Mouse (Mus musculus) heart, adult 2 months (tissue): Measurements from ENCODE around the gene Gpr132. TPM values are rescaled to one million over a fixed set of nuclear protein-coding genes. Genes with fewer than 3 reads are reported as not detected.

ENCODE experiments used
- DNase-seq, 2 experiments: peaks; one replicate each; pipeline ENCODE4 v3.0.0; 2021
- H3K27ac ChIP-seq: fragments of 200-600 bp; 2 replicates; pipeline ENCODE4 v1.8.1; 2022
- H3K27me3 ChIP-seq: fragments of 200-500 bp; 2 replicates; pipeline ENCODE4 v1.6.1; 2012; ENCODE audit warnings: mild to moderate bottlenecking, low read length, inconsistent platforms, mixed read lengths; ENCODE audit not compliant: control insufficient read depth, insufficient read depth
- H3K36me3 ChIP-seq: fragments of 200-500 bp; 2 replicates; pipeline ENCODE4 v1.6.1; 2012; ENCODE audit warnings: low read length, inconsistent platforms; ENCODE audit not compliant: control insufficient read depth, insufficient read depth
- H3K4me1 ChIP-seq: fragments of 200-500 bp; 2 replicates; pipeline ENCODE4 v1.6.1; 2011; ENCODE audit warnings: low read length; ENCODE audit not compliant: control insufficient read depth, insufficient read depth
- H3K4me3 ChIP-seq: fragments of 200-600 bp; 2 replicates; pipeline ENCODE4 v1.8.1; 2022
- H3K79me2 ChIP-seq: fragments of 200-500 bp; replicated peaks from 2 replicates; pipeline ENCODE4 v1.6.1; 2012; ENCODE audit warnings: mild to moderate bottlenecking, inconsistent platforms, low read length, moderate library complexity, mixed read lengths; ENCODE audit not compliant: control insufficient read depth, insufficient read depth
- H3K9ac ChIP-seq: fragments of 200-500 bp; 2 replicates; pipeline ENCODE4 v1.6.1; 2012; ENCODE audit warnings: low read depth, mild to moderate bottlenecking, control low read depth, inconsistent platforms, low read length, mixed read lengths
- CTCF ChIP-seq: fragments of 200-600 bp; IDR thresholded peaks from 2 replicates; pipeline ENCODE4 v1.8.1; 2022; ENCODE audit warnings: antibody characterized with exemption, mild to moderate bottlenecking, moderate library complexity
- EP300 ChIP-seq: fragments of 200-500 bp; IDR thresholded peaks from 2 replicates; pipeline ENCODE4 v1.6.1; 2011; ENCODE audit warnings: low read depth, low read length, control low read depth; ENCODE audit not compliant: insufficient read depth
- POLR2A ChIP-seq: fragments of 200-500 bp; IDR thresholded peaks from 2 replicates; pipeline ENCODE4 v1.6.1; 2011; ENCODE audit warnings: mild to moderate bottlenecking, low read depth, low read length, control low read depth; ENCODE audit not compliant: insufficient read depth
- WGBS: fragments of 180-500 bp; shearing (Covaris S2); methylation state at CpG from one replicate; pipeline ENCODE4 v1.1.7; 2018; 5-methylcytosine and 5-hydroxymethylcytosine counted together
- intact Hi-C: fragments of 180-260 bp; cut with DNase I; formaldehyde crosslinking; loops from one replicate; pipeline ENCODE4 v1.15.1; 2025
- polyA plus RNA-seq: library from polyadenylated mRNA; depleted of rRNA; stranded (reverse); fragments of >200 nt; gene quantifications from 2 replicates; pipeline ENCODE4 v1.2.3, GENCODE M21; 2012
- total RNA-seq, 2 experiments: library from RNA; stranded (reverse); gene quantifications; 2 replicates each; pipeline ENCODE4 v1.2.3; 2021

The Gpr132 gene
- total and polyA plus RNA-seq, 3 experiments: 0.29 to 2.0 (median 0.36) TPM

GRCm38 (mm10) chr12:112875225-112876013, 7.4 kb upstream of the Gpr132 start:
- peak; percentile 90 to 93 for DNase-seq
- H3K4me3 ChIP-seq: no peak overlapping the region
- H3K9ac ChIP-seq: no peak overlapping the region
- no peaks in the 10 kb centered on the region for H3K36me3 ChIP-seq
- H3K27ac ChIP-seq: peak overlapping the region; percentile 76
- no peaks in the 10 kb centered on the region for H3K27me3 ChIP-seq
- TF ChIP-seq EP300 (peak; percentile 68), CTCF (peak; percentile 93), POLR2A (no peak)
- H3K79me2 ChIP-seq: no peaks in the 10 kb centered on the region
- WGBS: 23% methylated on average over 16 of the region's 16 CpGs
- peaks cover 26% of the 10 kb centered on the region for H3K4me1 ChIP-seq
- intact Hi-C loops: loop anchor here (1.0 to 10.0 kb wide), 5 partner anchors 41 to 229 kb away; partner anchors contain the start of genes Jag2 and Tex22

DNA sequence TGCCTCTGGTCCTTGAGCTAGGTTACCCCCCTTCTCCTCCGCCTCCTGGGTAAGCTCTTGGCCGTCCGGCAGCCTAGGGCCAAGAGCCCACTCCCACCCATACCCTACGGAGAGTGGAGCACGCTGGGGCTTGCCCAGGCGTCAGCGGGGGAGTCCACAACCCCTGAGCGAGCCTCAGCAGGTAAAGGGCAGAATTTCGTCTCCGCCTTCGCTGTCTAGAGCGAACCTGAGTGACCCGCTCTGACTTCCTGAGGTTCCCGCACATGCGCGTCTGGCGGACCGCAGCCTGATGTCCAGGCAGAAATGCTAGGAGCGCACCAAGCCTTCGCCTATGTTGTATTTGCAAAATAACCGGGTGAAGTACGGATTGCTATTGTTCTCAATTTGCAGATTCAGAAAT, 6.2 kb upstream of the Gpr132 start:
- H3K9ac ChIP-seq: no peak overlapping the region
- no peak for TF ChIP-seq POLR2A
- no peak for TF ChIP-seq EP300
- no peak for TF ChIP-seq CTCF
- H3K4me1 ChIP-seq: peaks cover 20% of the 10 kb centered on the region
- H3K27ac ChIP-seq: no peak overlapping the region
- intact Hi-C loops: loop anchor here (2.0 to 10.0 kb wide), 3 partner anchors 55 to 231 kb away; partner anchors contain the start of genes Jag2 and Tex22
- H3K36me3 ChIP-seq: no peaks in the 10 kb centered on the region
- H3K79me2 ChIP-seq: no peaks in the 10 kb centered on the region
- DNase-seq: no peak
- H3K4me3 ChIP-seq: no peak overlapping the region
- H3K27me3 ChIP-seq: no peaks in the 10 kb centered on the region
- WGBS: 25% methylated on average over 22 of the region's 22 CpGs

GRCm38 (mm10) chr12:112873452-112874190, 5.6 kb upstream of the Gpr132 start:
- peaks cover 20% of the 10 kb centered on the region for H3K4me1 ChIP-seq
- no peak overlapping the region for H3K27ac ChIP-seq
- TF ChIP-seq CTCF: peak; percentile 82
- TF ChIP-seq POLR2A: no peak
- intact Hi-C loops: loop anchor here (2.0 to 10.0 kb wide), 3 partner anchors 55 to 231 kb away; partner anchors contain the start of genes Jag2 and Tex22
- H3K79me2 ChIP-seq: no peaks in the 10 kb centered on the region
- peak; percentile 60 to 75 for DNase-seq
- WGBS: 24% methylated on average over 18 of the region's 18 CpGs
- no peak overlapping the region for H3K9ac ChIP-seq
- H3K27me3 ChIP-seq: no peaks in the 10 kb centered on the region
- no peak overlapping the region for H3K4me3 ChIP-seq
- H3K36me3 ChIP-seq: no peaks in the 10 kb centered on the region

- intact Hi-C loops: loop anchor here (10.0 kb wide), 2 partner anchors 202 to 232 kb away; partner anchors contain the start of gene Tex22
- Histone ChIP-seq H3K79me2 (no peaks in the 10 kb centered on the region), H3K4me3 (no peak overlapping the region), H3K4me1 (peaks cover 18% of the 10 kb centered on the region), H3K9ac (no peak overlapping the region), H3K36me3 (no peaks in the 10 kb centered on the region), H3K27ac (no peak overlapping the region), H3K27me3 (no peaks in the 10 kb centered on the region)
- DNase-seq: no peak
- 90% methylated on average over 10 of the region's 10 CpGs for WGBS
- TF ChIP-seq POLR2A: no peak
- TF ChIP-seq CTCF: no peak
- TF ChIP-seq EP300: no peak
Observed at GRCm38 (mm10) chr12:112872991-112873390, 5.0 kb upstream of the Gpr132 start.

GRCm38 (mm10) chr12:112871272-112871671, 3.2 kb upstream of the Gpr132 start:
- Histone ChIP-seq H3K4me3 (no peak overlapping the region), H3K27ac (no peak overlapping the region), H3K4me1 (peaks cover 10% of the 10 kb centered on the region), H3K36me3 (no peaks in the 10 kb centered on the region), H3K79me2 (no peaks in the 10 kb centered on the region), H3K27me3 (no peaks in the 10 kb centered on the region), H3K9ac (no peak overlapping the region)
- TF ChIP-seq EP300: no peak
- no peak for TF ChIP-seq POLR2A
- TF ChIP-seq CTCF: no peak
- intact Hi-C loops: loop anchor here (10.0 kb wide), 2 partner anchors 204 to 234 kb away; partner anchors contain the start of gene Tex22
- DNase-seq: no peak
- WGBS: 90% methylated on average over 2 of the region's 2 CpGs
